Mouse (Mus musculus) brain, embryonic 14.5 days (tissue): Measurements from ENCODE around the gene Foxk1. TPM values are rescaled to one million over a fixed set of nuclear protein-coding genes. Genes with fewer than 3 reads are reported as not detected.

Source experiments
- DNase-seq: peaks from one replicate; pipeline ENCODE4 v3.0.0-alpha.2; 2011; ENCODE audit warnings: low read depth
- CTCF ChIP-seq: fragments of 200-500 bp; IDR thresholded peaks from 2 replicates; pipeline ENCODE4 v1.5.1; 2012; ENCODE audit warnings: inconsistent platforms, mild to moderate bottlenecking, moderate library complexity, borderline replicate concordance; ENCODE audit not compliant: insufficient read depth, insufficient read length; ENCODE audit errors: extremely low read depth
- POLR2A ChIP-seq: fragments of 200-500 bp; IDR thresholded peaks from 2 replicates; pipeline ENCODE4 v1.6.1; 2012; ENCODE audit warnings: mild to moderate bottlenecking, inconsistent platforms, borderline replicate concordance; ENCODE audit not compliant: poor library complexity, insufficient read depth, insufficient read length, severe bottlenecking; ENCODE audit errors: extremely low read depth
- polyA plus RNA-seq: library from polyadenylated mRNA; depleted of rRNA; stranded (reverse); fragments of >200 nt; gene quantifications from 2 replicates; pipeline ENCODE4 v1.2.3, GENCODE M21; 2012

The Foxk1 gene
- polyA plus RNA-seq, 1 experiment: 22.1 TPM

- no peak for DNase-seq
Measured at GRCm38 (mm10) chr5:142412678-142413385, 11.5 kb downstream of the Foxk1 start.

GRCm38 (mm10) chr5:142413723-142414445 lies 12.6 kb downstream of the Foxk1 start:
- TF ChIP-seq POLR2A (no peak), CTCF (no peak)
- DNase-seq: no peak

More at GRCm38 (mm10) chr5:142412678-142413385, 11.5 kb downstream of the Foxk1 start:
- TF ChIP-seq CTCF (no peak), POLR2A (no peak)

GRCm38 (mm10) chr5:142415401-142415800 lies 14.1 kb downstream of the Foxk1 start:
- no peak for DNase-seq
- TF ChIP-seq POLR2A (no peak), CTCF (no peak)

GRCm38 (mm10) chr5:142416070-142416775 lies 14.9 kb downstream of the Foxk1 start:
- no peak for DNase-seq
- TF ChIP-seq POLR2A: no peak
- TF ChIP-seq CTCF: no peak

GRCm38 (mm10) chr5:142417104-142417503 lies 15.8 kb downstream of the Foxk1 start:
- no peak for DNase-seq
- TF ChIP-seq CTCF (no peak), POLR2A (no peak)

GRCm38 (mm10) chr5:142417876-142418275 lies 16.6 kb downstream of the Foxk1 start:
- no peak for DNase-seq
- TF ChIP-seq POLR2A: no peak
- no peak for TF ChIP-seq CTCF

GRCm38 (mm10) chr5:142418419-142418818 lies 17.1 kb downstream of the Foxk1 start:
- no peak for DNase-seq
- TF ChIP-seq POLR2A (no peak), CTCF (no peak)

- TF ChIP-seq CTCF (no peak), POLR2A (no peak)
Measured at GRCm38 (mm10) chr5:142420317-142420716, 19.0 kb downstream of the Foxk1 start.

GRCm38 (mm10) chr5:142420920-142421319 lies 19.6 kb downstream of the Foxk1 start:
- TF ChIP-seq CTCF (no peak), POLR2A (no peak)
- DNase-seq: no peak

More at GRCm38 (mm10) chr5:142420317-142420716, 19.0 kb downstream of the Foxk1 start:
- no peak for DNase-seq

- TF ChIP-seq CTCF: no peak
- no peak for TF ChIP-seq POLR2A
- no peak for DNase-seq
Measured at GRCm38 (mm10) chr5:142421886-142422285, 20.6 kb downstream of the Foxk1 start.

GRCm38 (mm10) chr5:142423141-142423540 lies 21.8 kb downstream of the Foxk1 start:
- TF ChIP-seq CTCF (no peak), POLR2A (no peak)

GRCm38 (mm10) chr5:142423701-142424100 lies 22.4 kb downstream of the Foxk1 start:
- TF ChIP-seq POLR2A: no peak
- TF ChIP-seq CTCF: no peak

More at GRCm38 (mm10) chr5:142423141-142423540, 21.8 kb downstream of the Foxk1 start:
- DNase-seq: no peak

More at GRCm38 (mm10) chr5:142423701-142424100, 22.4 kb downstream of the Foxk1 start:
- DNase-seq: no peak
